Mouse (Mus musculus) c-Kit-positive CD71-positive TER-119-negative erythroid progenitor cells, embryonic 14.5 days (primary cell): ENCODE data around the gene Mgat4a.
"Not testable (repeated sequence)": the region's sequence is repeated elsewhere in the genome, so short reads cannot be mapped to it uniquely, and the experiment has no call there.

ENCODE experiments used
- DNase-seq: peaks from one replicate; pipeline ENCODE4 v3.0.0-alpha.2; 2013; ENCODE audit warnings: low read depth

Gene Mgat4a

GRCm38 (mm10) chr1:37532533-37532840 is 8.3 kb downstream of the Mgat4a start:
- no peak for DNase-seq

- no peak for DNase-seq
Observed at GRCm38 (mm10) chr1:37531654-37532532, 8.9 kb downstream of the Mgat4a start.

GRCm38 (mm10) chr1:37530061-37530460 is 10.8 kb downstream of the Mgat4a start:
- DNase-seq = no peak

- DNase-seq = no peak
Observed at GRCm38 (mm10) chr1:37526257-37526656, 14.6 kb downstream of the Mgat4a start.

- DNase-seq = no peak
Observed at GRCm38 (mm10) chr1:37524669-37525068, 16.1 kb downstream of the Mgat4a start.

GRCm38 (mm10) chr1:37524122-37524521 is 16.7 kb downstream of the Mgat4a start:
- DNase-seq = not testable (repeated sequence)

GRCm38 (mm10) chr1:37523548-37523947 is 17.3 kb downstream of the Mgat4a start:
- not testable (repeated sequence) for DNase-seq

GRCm38 (mm10) chr1:37522101-37522500 is 18.7 kb downstream of the Mgat4a start:
- no peak for DNase-seq

- no peak for DNase-seq
Observed at GRCm38 (mm10) chr1:37518791-37519190, 22.0 kb downstream of the Mgat4a start.

GRCm38 (mm10) chr1:37518124-37518720 is 22.6 kb downstream of the Mgat4a start:
- DNase-seq = no peak

GRCm38 (mm10) chr1:37512961-37513431 is 27.8 kb downstream of the Mgat4a start:
- DNase-seq = no peak

GRCm38 (mm10) chr1:37512109-37512640 is 28.6 kb downstream of the Mgat4a start:
- no peak for DNase-seq

- no peak for DNase-seq
Observed at GRCm38 (mm10) chr1:37510193-37510592, 30.6 kb downstream of the Mgat4a start.

GRCm38 (mm10) chr1:37509437-37509836 is 31.4 kb downstream of the Mgat4a start:
- DNase-seq = no peak

GRCm38 (mm10) chr1:37505348-37505730 is 35.5 kb downstream of the Mgat4a start:
- no peak for DNase-seq

- DNase-seq = no peak
Observed at GRCm38 (mm10) chr1:37504716-37505347, 36.0 kb downstream of the Mgat4a start.

- DNase-seq = no peak
Observed at GRCm38 (mm10) chr1:37503656-37504055, 37.2 kb downstream of the Mgat4a start.

- no peak for DNase-seq
Observed at GRCm38 (mm10) chr1:37502354-37502753, 38.5 kb downstream of the Mgat4a start.

GRCm38 (mm10) chr1:37500723-37501122 is 40.1 kb downstream of the Mgat4a start:
- no peak for DNase-seq

GRCm38 (mm10) chr1:37499395-37499794 is 41.4 kb downstream of the Mgat4a start:
- DNase-seq = not testable (repeated sequence)

GRCm38 (mm10) chr1:37498911-37499310 is 41.9 kb downstream of the Mgat4a start:
- no peak for DNase-seq

GRCm38 (mm10) chr1:37496591-37497280 is 44.1 kb downstream of the Mgat4a start:
- no peak for DNase-seq
